Mouse (Mus musculus) G1E-ER4 (cell line): ENCODE results near the gene Mthfd1l. TPM values are rescaled to one million over a fixed set of nuclear protein-coding genes. Genes with fewer than 3 reads are reported as not detected.

Experiments used
- GATA1 ChIP-seq: IDR thresholded peaks from one replicate; pipeline ENCODE4 v1.8.0; 2012; ENCODE audit warnings: low read length, inconsistent platforms
- polyA plus RNA-seq: library from polyadenylated mRNA; stranded (reverse); fragments of >175 nt; gene quantifications from 2 replicates; pipeline ENCODE4 v1.2.3, GENCODE M21; 2012

The Mthfd1l gene
- polyA plus RNA-seq, 1 experiment: 74.5 TPM

GRCm38 (mm10) chr10:3972237-3972636, 681 bp upstream of the Mthfd1l start:
- TF ChIP-seq GATA1: no peak

- TF ChIP-seq GATA1: no peak
These were observed 712 bp downstream of the Mthfd1l start for GRCm38 (mm10) chr10:3973589-3974070.

DNA sequence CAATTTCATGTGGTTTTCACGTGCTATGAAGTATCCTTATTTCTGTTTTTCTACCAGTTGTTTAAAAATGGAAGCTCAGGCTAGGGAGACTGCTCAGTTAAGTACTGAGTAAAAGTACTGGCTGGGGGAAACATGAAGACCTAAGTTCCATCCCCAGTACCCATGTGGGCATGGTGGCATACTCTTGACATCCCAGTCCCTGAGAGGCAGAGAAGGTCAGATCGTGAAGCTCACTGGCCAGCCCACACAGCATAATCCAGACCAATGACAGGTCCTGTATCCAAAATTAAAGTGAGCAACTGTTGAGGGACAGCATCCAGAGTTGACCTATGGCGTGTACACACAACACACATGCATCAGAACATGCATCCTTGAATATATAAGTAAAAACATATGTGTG, 1.5 kb downstream of the Mthfd1l start:
- no peak for TF ChIP-seq GATA1

DNA sequence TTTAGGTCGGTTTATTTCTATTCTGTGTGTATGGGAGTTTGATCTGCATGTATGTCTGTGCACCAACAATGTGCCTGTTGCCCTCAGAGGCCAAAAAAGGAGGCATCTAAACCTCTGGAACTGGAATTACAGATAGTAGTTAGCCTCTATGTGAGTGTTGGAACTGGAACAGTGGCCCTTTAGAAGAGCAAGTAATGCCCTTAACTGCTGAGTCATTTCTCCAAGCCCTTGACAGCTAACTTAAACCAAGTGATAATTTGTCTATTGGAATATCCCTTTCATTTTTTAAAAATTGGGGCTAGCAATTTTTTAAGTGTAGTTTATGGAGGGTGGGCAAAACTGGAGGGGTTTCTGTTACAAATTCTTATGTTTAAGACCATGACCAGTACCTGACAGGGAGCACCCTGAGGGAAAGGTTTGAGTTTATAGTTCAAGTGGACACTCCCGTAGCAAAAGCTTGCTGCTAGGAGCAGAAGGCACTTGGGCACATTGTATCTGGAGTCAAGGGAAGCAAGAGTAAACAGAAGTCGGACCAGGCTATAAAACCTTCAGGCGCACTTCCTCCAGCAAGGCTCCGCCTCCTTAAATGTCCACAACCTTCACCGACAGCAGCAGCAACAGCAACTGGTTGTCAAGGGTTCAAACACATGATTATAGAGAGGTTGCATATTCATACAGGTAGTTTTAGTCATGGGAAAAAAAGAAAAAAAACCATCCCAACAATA, 3.1 kb downstream of the Mthfd1l start:
- TF ChIP-seq GATA1: no peak

- no peak for TF ChIP-seq GATA1
These were observed 3.7 kb downstream of the Mthfd1l start for GRCm38 (mm10) chr10:3976623-3977010.

- TF ChIP-seq GATA1: no peak
These were observed 5.4 kb downstream of the Mthfd1l start for GRCm38 (mm10) chr10:3978326-3978725.

- TF ChIP-seq GATA1: no peak
These were observed 6.0 kb downstream of the Mthfd1l start for GRCm38 (mm10) chr10:3978792-3979488.

DNA sequence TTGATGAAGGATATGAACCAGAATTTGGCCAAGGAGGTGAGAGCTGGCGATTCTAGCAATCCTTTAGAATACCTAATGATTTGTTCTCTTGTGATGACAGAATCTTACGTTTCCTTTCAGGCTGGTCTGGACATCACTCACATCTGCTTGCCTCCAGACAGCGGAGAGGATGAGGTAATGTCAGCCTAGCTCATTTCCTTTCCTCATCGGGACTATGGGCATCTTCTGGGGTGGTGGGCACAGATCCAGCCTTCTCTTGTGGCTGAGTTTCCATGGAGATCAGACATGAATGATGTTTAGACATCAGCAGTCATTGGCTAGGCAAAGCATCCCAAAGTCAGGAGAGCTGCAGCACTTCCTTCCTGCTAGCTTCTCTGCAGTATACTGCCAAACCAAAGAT, 7.3 kb downstream of the Mthfd1l start:
- TF ChIP-seq GATA1: no peak

GRCm38 (mm10) chr10:3990295-3990883, 17.5 kb downstream of the Mthfd1l start:
- no peak for TF ChIP-seq GATA1

DNA sequence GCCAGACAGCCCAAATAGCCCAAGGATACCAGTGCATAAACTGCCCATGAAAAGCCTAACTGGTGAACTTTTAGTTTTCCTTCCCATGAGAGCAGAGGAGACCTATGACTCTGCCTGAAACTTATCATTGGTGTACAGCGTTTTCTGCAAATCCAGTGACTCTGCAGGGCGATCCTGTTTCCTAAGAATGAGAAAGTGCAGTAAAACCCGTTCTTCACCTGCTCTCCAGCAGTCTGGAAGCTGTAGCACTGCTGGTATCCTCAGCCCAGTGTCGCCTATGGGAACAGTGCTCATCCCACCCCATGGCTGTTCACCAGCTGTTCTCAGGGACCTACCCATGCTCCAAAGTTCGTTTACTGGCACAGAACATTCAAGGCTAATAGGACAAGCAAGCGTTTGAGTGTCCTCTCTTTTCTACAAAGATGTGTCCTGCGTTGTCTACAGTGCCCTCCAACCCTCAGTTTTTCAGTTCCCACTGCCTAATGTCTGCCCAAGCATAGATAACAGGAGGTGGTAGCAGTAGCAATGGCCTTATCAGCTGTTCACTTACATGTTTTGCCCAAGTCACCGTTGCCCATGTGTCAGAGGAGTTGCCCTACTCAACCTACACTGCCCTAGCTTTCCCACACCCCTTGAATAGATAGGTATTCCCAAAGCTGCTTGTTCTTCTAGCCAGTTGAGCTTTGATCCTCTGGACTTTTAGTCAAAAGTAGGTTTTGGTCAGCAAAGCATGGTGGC, 20.6 kb downstream of the Mthfd1l start:
- TF ChIP-seq GATA1: peak; percentile 11

DNA sequence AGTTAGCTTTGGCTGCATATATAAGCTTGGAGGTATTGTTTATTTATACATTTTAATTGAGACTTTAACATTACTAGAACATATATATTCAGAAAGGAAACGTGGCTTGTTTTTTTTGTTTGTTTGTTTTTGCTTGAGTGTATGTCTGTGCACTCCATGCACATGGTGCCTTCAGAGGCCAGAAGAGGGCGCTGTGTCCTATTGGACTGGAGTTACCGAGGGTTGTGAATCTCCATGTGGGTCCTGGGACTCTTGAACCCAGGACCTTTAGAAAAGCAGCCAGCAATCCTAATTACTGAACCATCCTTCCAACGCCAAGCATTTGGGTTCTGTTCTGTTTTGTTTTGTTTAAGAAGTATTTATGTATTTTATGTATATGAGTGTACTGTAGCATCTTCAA, 22.4 kb downstream of the Mthfd1l start:
- TF ChIP-seq GATA1: no peak

GRCm38 (mm10) chr10:3996170-3996876, 23.4 kb downstream of the Mthfd1l start:
- TF ChIP-seq GATA1: no peak

GRCm38 (mm10) chr10:3997851-3998426, 25.0 kb downstream of the Mthfd1l start:
- no peak for TF ChIP-seq GATA1

DNA sequence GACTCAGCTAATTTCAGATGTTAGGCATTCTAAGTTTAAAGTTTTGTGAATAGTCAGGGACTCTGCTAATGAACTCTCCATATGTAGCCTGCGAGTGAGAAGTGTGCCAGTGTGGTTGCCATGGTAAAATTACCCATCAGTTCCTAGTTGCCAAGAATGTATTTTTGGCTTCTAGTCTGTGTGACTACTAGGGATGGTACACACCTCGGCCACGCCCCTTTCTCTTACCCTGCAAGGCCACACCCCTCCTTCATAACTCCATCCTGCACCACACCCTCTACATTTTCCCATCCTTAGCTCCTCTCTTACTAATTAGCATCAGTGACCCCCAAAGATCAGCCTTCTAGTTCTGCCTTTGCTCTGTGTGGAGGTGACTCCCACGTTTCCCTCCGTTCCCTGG, 29.8 kb downstream of the Mthfd1l start:
- no peak for TF ChIP-seq GATA1

DNA sequence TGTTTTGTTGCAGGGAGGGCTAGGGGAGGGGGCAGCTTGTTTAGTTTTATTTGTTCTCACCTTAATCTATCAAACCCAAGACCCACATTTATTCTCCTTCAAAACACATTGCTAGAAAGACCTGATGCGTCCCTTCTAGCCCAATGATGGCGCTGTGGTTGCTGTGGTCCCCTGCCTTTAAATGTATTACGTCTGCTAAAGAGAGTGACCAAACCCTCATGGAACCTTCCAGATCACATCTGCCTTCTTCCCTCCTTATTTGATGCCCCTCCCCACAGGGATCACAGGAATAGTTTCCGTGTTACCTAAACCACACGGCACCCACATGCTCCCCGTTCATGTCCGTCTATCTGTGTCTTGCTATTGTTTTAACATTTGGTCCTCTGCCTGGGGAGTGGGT, 32.3 kb downstream of the Mthfd1l start:
- no peak for TF ChIP-seq GATA1
